Mouse (Mus musculus) forebrain, embryonic 13.5 days (tissue): ENCODE measurements at regions not wholly inside any gene's neighbourhood (a gene's known extent, or its start where the extent isn't known, plus 50 kb on each side); places are given as distances from the start of the nearest gene placed in this dataset.
A peak's percentile ranks its signal among the peaks of the same experiment; 100 is the strongest.

ENCODE experiments used
- ATAC-seq: fragments of 200-750 bp; cut with Nextera tagmentation; 2 replicates; pipeline ENCODE4 v1.8.0; 2017
- H3K27ac ChIP-seq: fragments of 300-500 bp; sonication (generic); 2 replicates; pipeline ENCODE4 v1.5.1; 2015; ENCODE audit warnings: inconsistent platforms, mild to moderate bottlenecking, moderate library complexity
- H3K27me3 ChIP-seq: fragments of 300-500 bp; sonication (generic); 2 replicates; pipeline ENCODE4 v1.6.1; 2015; ENCODE audit warnings: mild to moderate bottlenecking, inconsistent platforms
- H3K36me3 ChIP-seq: fragments of 300-500 bp; sonication (generic); 2 replicates; pipeline ENCODE4 v1.6.1; 2015; ENCODE audit warnings: mild to moderate bottlenecking, inconsistent platforms; ENCODE audit not compliant: poor library complexity, severe bottlenecking
- H3K4me1 ChIP-seq: fragments of 300-500 bp; sonication (generic); 2 replicates; pipeline ENCODE4 v1.6.1; 2015; ENCODE audit warnings: inconsistent platforms
- H3K4me2 ChIP-seq: fragments of 300-500 bp; sonication (generic); 2 replicates; pipeline ENCODE4 v1.6.1; 2015; ENCODE audit warnings: inconsistent platforms, mild to moderate bottlenecking, moderate library complexity
- H3K4me3 ChIP-seq: fragments of 300-500 bp; sonication (generic); 2 replicates; pipeline ENCODE4 v1.5.1; 2015; ENCODE audit warnings: mild to moderate bottlenecking, inconsistent platforms
- H3K9ac ChIP-seq: fragments of 300-500 bp; sonication (generic); 2 replicates; pipeline ENCODE4 v1.6.1; 2015; ENCODE audit warnings: mild to moderate bottlenecking, inconsistent platforms
- H3K9me3 ChIP-seq: fragments of 300-500 bp; sonication (generic); replicated peaks from 2 replicates; pipeline ENCODE4 v1.6.1; 2016; ENCODE audit warnings: inconsistent platforms
- WGBS: fragments of 180-500 bp; shearing (Covaris S2); methylation state at CpG from one replicate; pipeline ENCODE4 v1.1.7; 2015; 5-methylcytosine and 5-hydroxymethylcytosine counted together

- WGBS: 44% methylated on average over 8 of the region's 8 CpGs
- H3K4me3 ChIP-seq: no peak overlapping the region
- H3K9me3 ChIP-seq: no peaks in the 10 kb centered on the region
- no peaks in the 10 kb centered on the region; the same call in 1 of the 2 replicates for H3K4me1 ChIP-seq
- H3K27ac ChIP-seq: no peak overlapping the region
- H3K36me3 ChIP-seq: no peaks in the 10 kb centered on the region
- H3K27me3 ChIP-seq: no peaks in the 10 kb centered on the region
- ATAC-seq: no peak
- H3K9ac ChIP-seq: no peak overlapping the region
- no peak overlapping the region for H3K4me2 ChIP-seq
Measured at GRCm38 (mm10) chr5:101163624-101164213, 318.2 kb downstream of the Gpat3 start.

GRCm38 (mm10) chr5:101163112-101163511 lies 317.6 kb downstream of the Gpat3 start:
- no peaks in the 10 kb centered on the region; the same call in 1 of the 2 replicates for H3K4me1 ChIP-seq
- H3K27me3 ChIP-seq: no peaks in the 10 kb centered on the region
- no peak overlapping the region for H3K9ac ChIP-seq
- WGBS: 43% methylated on average over 5 of the region's 5 CpGs
- H3K36me3 ChIP-seq: no peaks in the 10 kb centered on the region
- no peak overlapping the region for H3K4me3 ChIP-seq
- ATAC-seq: no peak
- H3K9me3 ChIP-seq: no peaks in the 10 kb centered on the region
- no peak overlapping the region for H3K4me2 ChIP-seq
- no peak overlapping the region for H3K27ac ChIP-seq

GRCm38 (mm10) chr5:101157416-101157815 lies 311.9 kb downstream of the Gpat3 start:
- H3K4me2 ChIP-seq: no peak overlapping the region
- no peaks in the 10 kb centered on the region; the same call in 1 of the 2 replicates for H3K4me1 ChIP-seq
- H3K36me3 ChIP-seq: no peaks in the 10 kb centered on the region
- ATAC-seq: no peak
- no peak overlapping the region for H3K27ac ChIP-seq
- H3K9ac ChIP-seq: no peak overlapping the region
- no peaks in the 10 kb centered on the region for H3K27me3 ChIP-seq
- H3K4me3 ChIP-seq: no peak overlapping the region
- WGBS: 65% methylated on average over 1 of the region's 1 CpGs
- H3K9me3 ChIP-seq: no peaks in the 10 kb centered on the region

- no peaks in the 10 kb centered on the region for H3K9me3 ChIP-seq
- no peak overlapping the region for H3K4me3 ChIP-seq
- no peaks in the 10 kb centered on the region for H3K4me1 ChIP-seq
- H3K9ac ChIP-seq: no peak overlapping the region
- ATAC-seq: no peak
- no peaks in the 10 kb centered on the region for H3K27me3 ChIP-seq
- WGBS: 56% methylated on average over 3 of the region's 3 CpGs
- no peaks in the 10 kb centered on the region for H3K36me3 ChIP-seq
- no peak overlapping the region for H3K27ac ChIP-seq
- H3K4me2 ChIP-seq: no peak overlapping the region
Measured at GRCm38 (mm10) chr5:101146345-101146744, 300.8 kb downstream of the Gpat3 start.

GRCm38 (mm10) chr5:101124941-101125453 lies 279.5 kb downstream of the Gpat3 start:
- no peak overlapping the region for H3K4me3 ChIP-seq
- H3K4me1 ChIP-seq: peaks cover 5% of the 10 kb centered on the region
- H3K27me3 ChIP-seq: no peaks in the 10 kb centered on the region
- no peak overlapping the region for H3K4me2 ChIP-seq
- H3K36me3 ChIP-seq: no peaks in the 10 kb centered on the region
- ATAC-seq: no peak
- no peak overlapping the region for H3K9ac ChIP-seq
- 4% methylated on average over 5 of the region's 5 CpGs for WGBS
- H3K9me3 ChIP-seq: no peaks in the 10 kb centered on the region
- no peak overlapping the region for H3K27ac ChIP-seq

- Histone ChIP-seq H3K27me3 (no peaks in the 10 kb centered on the region), H3K9me3 (no peaks in the 10 kb centered on the region), H3K4me1 (peaks cover 5% of the 10 kb centered on the region), H3K9ac (no peak overlapping the region), H3K4me2 (no peak overlapping the region), H3K27ac (no peak overlapping the region), H3K36me3 (no peaks in the 10 kb centered on the region), H3K4me3 (no peak overlapping the region)
- ATAC-seq: no peak
- WGBS: 92% methylated on average over 6 of the region's 6 CpGs
Measured at GRCm38 (mm10) chr5:101122914-101123313, 277.4 kb downstream of the Gpat3 start.

GRCm38 (mm10) chr5:101120509-101121201 lies 275.1 kb downstream of the Gpat3 start:
- Histone ChIP-seq H3K9ac (no peak overlapping the region), H3K36me3 (no peaks in the 10 kb centered on the region), H3K4me3 (no peak overlapping the region), H3K27me3 (no peaks in the 10 kb centered on the region), H3K4me2 (no peak overlapping the region), H3K27ac (no peak overlapping the region), H3K4me1 (peaks cover 5% of the 10 kb centered on the region), H3K9me3 (no peaks in the 10 kb centered on the region)
- WGBS: 59% methylated on average over 5 of the region's 5 CpGs
- ATAC-seq: no peak

GRCm38 (mm10) chr5:101112151-101112769 lies 266.7 kb downstream of the Gpat3 start:
- H3K4me3 ChIP-seq: no peak overlapping the region
- H3K9me3 ChIP-seq: no peaks in the 10 kb centered on the region
- no peak overlapping the region for H3K27ac ChIP-seq
- H3K9ac ChIP-seq: no peak overlapping the region
- 40% methylated on average over 7 of the region's 7 CpGs for WGBS
- H3K4me2 ChIP-seq: no peak overlapping the region
- H3K4me1 ChIP-seq: peaks cover 11% of the 10 kb centered on the region; the same call in 1 of the 2 replicates
- H3K27me3 ChIP-seq: no peaks in the 10 kb centered on the region
- H3K36me3 ChIP-seq: no peaks in the 10 kb centered on the region
- ATAC-seq: no peak

GRCm38 (mm10) chr5:101111619-101112018 lies 266.1 kb downstream of the Gpat3 start:
- 62% methylated on average over 4 of the region's 4 CpGs for WGBS
- no peaks in the 10 kb centered on the region for H3K27me3 ChIP-seq
- no peak overlapping the region for H3K27ac ChIP-seq
- H3K9ac ChIP-seq: no peak overlapping the region
- ATAC-seq: no peak
- H3K9me3 ChIP-seq: no peaks in the 10 kb centered on the region
- H3K4me3 ChIP-seq: no peak overlapping the region
- no peaks in the 10 kb centered on the region for H3K36me3 ChIP-seq
- no peak overlapping the region for H3K4me2 ChIP-seq
- H3K4me1 ChIP-seq: peaks cover 11% of the 10 kb centered on the region; the same call in 1 of the 2 replicates

- Histone ChIP-seq H3K9me3 (no peaks in the 10 kb centered on the region), H3K4me2 (no peak overlapping the region), H3K4me3 (no peak overlapping the region), H3K4me1 (no peaks in the 10 kb centered on the region), H3K9ac (no peak overlapping the region), H3K27ac (no peak overlapping the region), H3K36me3 (no peaks in the 10 kb centered on the region), H3K27me3 (no peaks in the 10 kb centered on the region)
- ATAC-seq: no peak
- 87% methylated on average over 11 of the region's 11 CpGs for WGBS
Measured at GRCm38 (mm10) chr5:101100975-101101699, 255.6 kb downstream of the Gpat3 start.

GRCm38 (mm10) chr5:101091027-101091598 lies 245.6 kb downstream of the Gpat3 start:
- H3K9ac ChIP-seq: no peak overlapping the region
- WGBS: 12% methylated on average over 21 of the region's 21 CpGs
- ATAC-seq: peak; percentile 86

More at GRCm38 (mm10) chr5:101091027-101091598, 245.6 kb downstream of the Gpat3 start:
- H3K4me1 ChIP-seq: peaks cover 18% of the 10 kb centered on the region
- H3K27ac ChIP-seq: peak overlapping the region; percentile 78
- no peaks in the 10 kb centered on the region for H3K27me3 ChIP-seq
- peak overlapping the region; percentile 9; the same call in 1 of the 2 replicates for H3K4me3 ChIP-seq
- no peaks in the 10 kb centered on the region for H3K36me3 ChIP-seq
- H3K4me2 ChIP-seq: peak overlapping the region; percentile 47
- H3K9me3 ChIP-seq: no peaks in the 10 kb centered on the region
